17 mouse cellular contexts compared by ENCODE assay signal in the genomic region with DNA sequence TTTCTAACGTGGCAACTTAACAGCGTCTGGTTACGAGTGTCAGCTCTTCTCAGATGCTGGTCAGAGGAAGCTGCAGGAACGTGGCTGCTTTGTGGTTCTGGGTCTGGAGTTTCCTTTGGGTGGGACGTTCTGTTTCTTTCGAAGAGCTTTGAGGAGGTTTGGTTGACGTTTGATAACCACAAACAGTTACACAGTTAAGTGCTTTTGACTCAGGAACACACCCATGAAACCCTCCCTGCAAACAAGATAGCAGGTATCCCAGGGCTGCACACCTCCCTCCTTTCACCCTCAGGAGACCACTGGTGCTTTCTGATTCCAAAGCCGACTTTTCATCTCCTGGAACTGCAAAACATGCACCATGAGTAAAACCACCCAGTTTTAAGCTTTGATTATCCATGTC. TPM values are rescaled to one million over a fixed set of nuclear protein-coding genes. Genes with fewer than 3 reads are reported as not detected.
A peak's percentile ranks its signal among the peaks of the same experiment; 100 is the strongest.
DNase-seq lines count a peak whose midpoint lies in the region; ATAC-seq lines count a peak whose summit lies in the region.
"Had no signal": no experiment of that assay in that cellular context is flagged by ENCODE, and none has a peak within 500 bp of the region (broad histone marks: within the 10 kb centered on the region; RNA-seq: fewer than 3 reads in every experiment).

No protein-coding gene starts in this region.

- DNase-seq in midbrain, embryonic 11.5 days (ENCODE audit: low spot score, missing footprints) = peak; percentile 54
- peak; percentile 20 to 37 for DNase-seq in CD8-positive naive resting alpha-beta T cell, adult 2 months (ENCODE audit: low read depth in 2 of 2, low spot score in 2 of 2)
- DNase-seq in adrenal gland, postnatal 10 days = no peak
- DNase-seq in adrenal gland, postnatal 25 days = no peak
- DNase-seq: cerebellum, adult 11-12 months; heart, postnatal 36 days; layer of hippocampus, postnatal 36 days had no signal

- no peak for ATAC-seq in midbrain, embryonic 11.5 days (ENCODE audit: low FRiP score)
- no peak for ATAC-seq in midbrain, embryonic 13.5 days
- ATAC-seq in inflammation-experienced regulatory T-cells, adult 6 months = peak; percentile 74
- ATAC-seq in megakaryocyte-erythroid progenitor cell, adult 5-6 weeks (replicated peaks; ENCODE audit: low FRiP score, low TSS enrichment, poor library complexity, severe bottlenecking) = peak; percentile 86
- no peak for ATAC-seq in heart, embryonic 11.5 days (replicated peaks; ENCODE audit: insufficient number of reproducible peaks, low FRiP score, low TSS enrichment)
- ATAC-seq: intestine, embryonic 16.5 days had no signal

- H3K9ac ChIP-seq in midbrain, embryonic 11.5 days (ENCODE audit: low read length) = no peak overlapping the region
- H3K9ac ChIP-seq in midbrain, embryonic 13.5 days (replicated peaks) = no peak overlapping the region
- H3K9ac ChIP-seq in heart, embryonic 11.5 days (ENCODE audit: low read depth, low read length) = no peak overlapping the region
- H3K9ac ChIP-seq: limb, embryonic 13.5 days had no signal

- H3K4me3 ChIP-seq in midbrain, embryonic 11.5 days (ENCODE audit: low read depth, low read length) = no peak overlapping the region
- no peak overlapping the region for H3K4me3 ChIP-seq in midbrain, embryonic 13.5 days (replicated peaks)
- no peak overlapping the region for H3K4me3 ChIP-seq in heart, embryonic 11.5 days (ENCODE audit: low read depth, low read length)
- H3K4me3 ChIP-seq: limb, embryonic 13.5 days had no signal

- no peaks in the 10 kb centered on the region for H3K9me3 ChIP-seq in midbrain, embryonic 11.5 days (ENCODE audit: control insufficient read depth, low read length)
- no peaks in the 10 kb centered on the region for H3K9me3 ChIP-seq in midbrain, embryonic 13.5 days
- no peaks in the 10 kb centered on the region for H3K9me3 ChIP-seq in heart, embryonic 11.5 days (replicated peaks; ENCODE audit: control insufficient read depth, low read length)
- H3K9me3 ChIP-seq: limb, embryonic 13.5 days had no signal

- 82% methylated on average over 8 of the region's 8 CpGs for WGBS in midbrain, embryonic 11.5 days
- 79% methylated on average over 8 of the region's 8 CpGs for WGBS in midbrain, embryonic 13.5 days
- 65% methylated on average over 8 of the region's 8 CpGs for WGBS in heart, embryonic 11.5 days (ENCODE audit: insufficient replicate concordance)

- H3K27ac ChIP-seq in midbrain, embryonic 11.5 days (ENCODE audit: low read depth, low read length) = no peak overlapping the region
- no peak overlapping the region for H3K27ac ChIP-seq in midbrain, embryonic 13.5 days
- no peak overlapping the region for H3K27ac ChIP-seq in heart, embryonic 11.5 days (ENCODE audit: low read depth, low read length)
- H3K27ac ChIP-seq: limb, embryonic 13.5 days; macrophage had no signal

- no peaks in the 10 kb centered on the region for H3K4me1 ChIP-seq in midbrain, embryonic 11.5 days (ENCODE audit: control insufficient read depth, insufficient read depth, low read length)
- no peaks in the 10 kb centered on the region for H3K4me1 ChIP-seq in midbrain, embryonic 13.5 days (replicated peaks)
- H3K4me1 ChIP-seq in heart, embryonic 11.5 days (ENCODE audit: control insufficient read depth, insufficient read depth, low read length) = no peaks in the 10 kb centered on the region
- H3K4me1 ChIP-seq: limb, embryonic 13.5 days had no signal

- H3K27me3 ChIP-seq in midbrain, embryonic 11.5 days (ENCODE audit: control insufficient read depth, insufficient read depth, low read length) = no peaks in the 10 kb centered on the region
- H3K27me3 ChIP-seq in midbrain, embryonic 13.5 days = no peaks in the 10 kb centered on the region
- H3K27me3 ChIP-seq in heart, embryonic 11.5 days (ENCODE audit: control insufficient read depth, insufficient read depth, low read length) = no peaks in the 10 kb centered on the region
- H3K27me3 ChIP-seq: limb, embryonic 13.5 days had no signal

- no peak overlapping the region for H3K4me2 ChIP-seq in midbrain, embryonic 11.5 days
- no peak overlapping the region for H3K4me2 ChIP-seq in midbrain, embryonic 13.5 days (replicated peaks)
- no peak overlapping the region for H3K4me2 ChIP-seq in heart, embryonic 11.5 days
- H3K4me2 ChIP-seq: limb, embryonic 13.5 days had no signal

- H3K36me3 ChIP-seq in midbrain, embryonic 11.5 days (ENCODE audit: control insufficient read depth, insufficient read depth, low read length) = no peaks in the 10 kb centered on the region
- no peaks in the 10 kb centered on the region for H3K36me3 ChIP-seq in midbrain, embryonic 13.5 days
- no peaks in the 10 kb centered on the region for H3K36me3 ChIP-seq in heart, embryonic 11.5 days (ENCODE audit: control insufficient read depth, insufficient read depth, low read length)
- H3K36me3 ChIP-seq: limb, embryonic 13.5 days had no signal

RNA-seq across cellular contexts. Expression of a gene that starts 2.4 kb away (rescaled TPM):
- polyA plus RNA-seq in midbrain, embryonic 11.5 days (2014; fragmentation: Nextera tagmentation; extraction: Ambion mirVana) = not detected in 2 replicates
- polyA plus RNA-seq in midbrain, embryonic 13.5 days (2015; fragmentation: Nextera tagmentation; extraction: Ambion mirVana) = not detected in 2 replicates
- under 1 TPM in 1 of 3 experiments, not detected in 2; 0.13 TPM for polyA plus RNA-seq in inflammation-experienced regulatory T-cells, adult 6 months (2017; shearing (Covaris generic))
- total RNA-seq in megakaryocyte-erythroid progenitor cell, adult 5-6 weeks (2014; fragmentation: Nextera tagmentation) = not detected in 2 replicates
- total RNA-seq in megakaryocyte-erythroid progenitor cell, adult 5-6 weeks (2017) = not detected in 2 replicates
- not detected for total RNA-seq in adrenal gland, postnatal 10 days (2021)
- total RNA-seq in adrenal gland, postnatal 25 days (2021) = not detected in 2 replicates
- polyA plus RNA-seq in heart, embryonic 11.5 days (2014; fragmentation: Nextera tagmentation; extraction: Ambion mirVana) = not detected in 2 replicates
- total RNA-seq: adrenal gland, postnatal 14 days; CH12.LX; heart, adult 8-10 months; heart, postnatal 36 days; layer of hippocampus, postnatal 36 days had no signal
- polyA plus RNA-seq: intestine, embryonic 16.5 days; limb, embryonic 13.5 days; macrophage had no signal

RNA-seq across cellular contexts. Expression of a gene that starts 9.9 kb away (rescaled TPM):
- not detected in 2 replicates for polyA plus RNA-seq in midbrain, embryonic 11.5 days (2014; fragmentation: Nextera tagmentation; extraction: Ambion mirVana)
- 0.05 TPM in 1 of 2 replicates, not detected in the other for polyA plus RNA-seq in midbrain, embryonic 13.5 days (2015; fragmentation: Nextera tagmentation; extraction: Ambion mirVana)
- polyA plus RNA-seq in inflammation-experienced regulatory T-cells, adult 6 months (2017; shearing (Covaris generic)) = under 1 TPM in 2 of 3 experiments, not detected in 1; 0.27 to 0.55 TPM
- not detected in 2 replicates for total RNA-seq in megakaryocyte-erythroid progenitor cell, adult 5-6 weeks (2014; fragmentation: Nextera tagmentation)
- 0.19 TPM in 1 of 2 replicates, not detected in the other for total RNA-seq in megakaryocyte-erythroid progenitor cell, adult 5-6 weeks (2017)
- total RNA-seq in adrenal gland, postnatal 10 days (2021) = under 1 TPM in 1 of 2 experiments, not detected in 1; 0.12 TPM
- not detected in 2 replicates for total RNA-seq in adrenal gland, postnatal 25 days (2021)
- polyA plus RNA-seq in heart, embryonic 11.5 days (2014; fragmentation: Nextera tagmentation; extraction: Ambion mirVana) = not detected in 2 replicates
- total RNA-seq: adrenal gland, postnatal 14 days; CH12.LX; heart, adult 8-10 months; heart, postnatal 36 days had no signal
- polyA plus RNA-seq: macrophage had no signal

RNA-seq across cellular contexts. Expression of a gene that starts 35.1 kb away (rescaled TPM):
- polyA plus RNA-seq in midbrain, embryonic 11.5 days (2014; fragmentation: Nextera tagmentation; extraction: Ambion mirVana) = not detected in 2 replicates
- polyA plus RNA-seq in midbrain, embryonic 13.5 days (2015; fragmentation: Nextera tagmentation; extraction: Ambion mirVana) = not detected in 2 replicates
- not detected for polyA plus RNA-seq in inflammation-experienced regulatory T-cells, adult 6 months (2017; shearing (Covaris generic))
- not detected in 2 replicates for total RNA-seq in megakaryocyte-erythroid progenitor cell, adult 5-6 weeks (2014; fragmentation: Nextera tagmentation)
- total RNA-seq in megakaryocyte-erythroid progenitor cell, adult 5-6 weeks (2017) = not detected in 2 replicates
- total RNA-seq in adrenal gland, postnatal 10 days (2021) = not detected
- total RNA-seq in adrenal gland, postnatal 25 days (2021) = not detected in 2 replicates
- polyA plus RNA-seq in heart, embryonic 11.5 days (2014; fragmentation: Nextera tagmentation; extraction: Ambion mirVana) = not detected in 2 replicates
- total RNA-seq: adrenal gland, postnatal 14 days; CH12.LX; heart, adult 8-10 months; heart, postnatal 36 days had no signal
- polyA plus RNA-seq: intestine, embryonic 16.5 days; limb, embryonic 13.5 days; macrophage had no signal

RNA-seq across cellular contexts. Expression of a gene that starts 38.9 kb away (rescaled TPM):
- polyA plus RNA-seq in midbrain, embryonic 11.5 days (2014; fragmentation: Nextera tagmentation; extraction: Ambion mirVana) = not detected in 2 replicates
- not detected in 2 replicates for polyA plus RNA-seq in midbrain, embryonic 13.5 days (2015; fragmentation: Nextera tagmentation; extraction: Ambion mirVana)
- polyA plus RNA-seq in inflammation-experienced regulatory T-cells, adult 6 months (2017; shearing (Covaris generic)) = 1 to 10 TPM in 1 of 3 experiments, not detected in 2; 2.9 TPM
- total RNA-seq in megakaryocyte-erythroid progenitor cell, adult 5-6 weeks (2014; fragmentation: Nextera tagmentation) = not detected in 2 replicates
- not detected in 2 replicates for total RNA-seq in megakaryocyte-erythroid progenitor cell, adult 5-6 weeks (2017)
- not detected for total RNA-seq in adrenal gland, postnatal 10 days (2021)
- not detected in 2 replicates for total RNA-seq in adrenal gland, postnatal 25 days (2021)
- not detected in 2 replicates for polyA plus RNA-seq in heart, embryonic 11.5 days (2014; fragmentation: Nextera tagmentation; extraction: Ambion mirVana)
- total RNA-seq: adrenal gland, postnatal 14 days; CH12.LX; heart, adult 8-10 months; heart, postnatal 36 days had no signal
- polyA plus RNA-seq: intestine, embryonic 16.5 days; limb, embryonic 13.5 days; macrophage had no signal

RNA-seq across cellular contexts. Expression of a gene that starts 43.6 kb away (rescaled TPM):
- polyA plus RNA-seq in midbrain, embryonic 11.5 days (2014; fragmentation: Nextera tagmentation; extraction: Ambion mirVana) = not detected in 2 replicates
- not detected in 2 replicates for polyA plus RNA-seq in midbrain, embryonic 13.5 days (2015; fragmentation: Nextera tagmentation; extraction: Ambion mirVana)
- polyA plus RNA-seq in inflammation-experienced regulatory T-cells, adult 6 months (2017; shearing (Covaris generic)) = under 1 TPM in 1 of 3 experiments, not detected in 2; 0.07 TPM
- total RNA-seq in megakaryocyte-erythroid progenitor cell, adult 5-6 weeks (2014; fragmentation: Nextera tagmentation) = not detected in 2 replicates
- total RNA-seq in megakaryocyte-erythroid progenitor cell, adult 5-6 weeks (2017) = not detected in 2 replicates
- not detected for total RNA-seq in adrenal gland, postnatal 10 days (2021)
- not detected in 2 replicates for total RNA-seq in adrenal gland, postnatal 25 days (2021)
- not detected in 2 replicates for polyA plus RNA-seq in heart, embryonic 11.5 days (2014; fragmentation: Nextera tagmentation; extraction: Ambion mirVana)
- total RNA-seq: adrenal gland, postnatal 14 days; CH12.LX; heart, adult 8-10 months; heart, postnatal 36 days; layer of hippocampus, postnatal 36 days had no signal
- polyA plus RNA-seq: intestine, embryonic 16.5 days; limb, embryonic 13.5 days; macrophage had no signal

Comparison
In these comparisons a context has a peak if more than half of its experiments do, and no peak if none do; other contexts are left out.
1. ATAC-seq: peak in inflammation-experienced regulatory T-cells, adult 6 months (single experiment) and megakaryocyte-erythroid progenitor cell, adult 5-6 weeks (single experiment); none in midbrain, embryonic 11.5 days (single experiment), midbrain, embryonic 13.5 days (single experiment) and heart, embryonic 11.5 days (single experiment).
2. DNase-seq: peak in midbrain, embryonic 11.5 days (single experiment) and CD8-positive naive resting alpha-beta T cell, adult 2 months (2 of 2); none in adrenal gland, postnatal 10 days (single experiment) and adrenal gland, postnatal 25 days (single experiment).